Mouse (Mus musculus): ENCODE data around the gene Crx. TPM values are rescaled to one million over a fixed set of nuclear protein-coding genes. Genes with fewer than 3 reads are reported as not detected.

Gene Crx
- total RNA-seq, 2 experiments from 2014 or later = not detected

- Histone ChIP-seq H3K27ac (no peak overlapping the region), H3K4me3 (no peak overlapping the region)
- DNase-seq = no peak
- intact Hi-C loops (cut with DNase I) = no loop called here
- TF ChIP-seq CTCF (IDR thresholded peaks at IDR 0.05) = no peak
These were observed 28.3 kb upstream of the Crx start for GRCm38 (mm10) chr7:15907971-15908590.

GRCm38 (mm10) chr7:15906602-15907001 is 26.8 kb upstream of the Crx start:
- Histone ChIP-seq H3K4me3 (no peak overlapping the region), H3K27ac (no peak overlapping the region)
- intact Hi-C loops (cut with DNase I) = no loop called here
- TF ChIP-seq CTCF (IDR thresholded peaks at IDR 0.05) = no peak
- no peak for DNase-seq

- intact Hi-C loops (cut with DNase I) = no loop called here
- H3K27ac ChIP-seq = no peak overlapping the region
- no peak for TF ChIP-seq CTCF (IDR thresholded peaks at IDR 0.05)
- H3K4me3 ChIP-seq = no peak overlapping the region
- DNase-seq = no peak
These were observed 26.1 kb upstream of the Crx start for GRCm38 (mm10) chr7:15905861-15906260.

- no peak overlapping the region for H3K27ac ChIP-seq
- DNase-seq = no peak
- no peak for TF ChIP-seq CTCF (IDR thresholded peaks at IDR 0.05)
- no peak overlapping the region for H3K4me3 ChIP-seq
- intact Hi-C loops (cut with DNase I) = no loop called here
These were observed 21.7 kb upstream of the Crx start for GRCm38 (mm10) chr7:15901366-15902048.

GRCm38 (mm10) chr7:15894251-15894650 is 14.5 kb upstream of the Crx start:
- DNase-seq = no peak
- TF ChIP-seq CTCF (IDR thresholded peaks at IDR 0.05) = no peak
- intact Hi-C loops (cut with DNase I) = no loop called here
- H3K4me3 ChIP-seq = no peak overlapping the region
- H3K27ac ChIP-seq = no peak overlapping the region

- H3K27ac ChIP-seq = no peak overlapping the region
- intact Hi-C loops (cut with DNase I) = no loop called here
- no peak overlapping the region for H3K4me3 ChIP-seq
- no peak for TF ChIP-seq CTCF (IDR thresholded peaks at IDR 0.05)
- no peak for DNase-seq
These were observed 4.4 kb upstream of the Crx start for GRCm38 (mm10) chr7:15884127-15884526.

GRCm38 (mm10) chr7:15882317-15882716 is 2.5 kb upstream of the Crx start, which contains the start of gene Crxos:
Gene Crxos, plus strand, starts transcription at chr7:15882617.
- intact Hi-C loops (cut with DNase I) = no loop called here
- Histone ChIP-seq H3K27ac (no peak within 1 kb of the TSS), H3K4me3 (no peak within 1 kb of the TSS)
- DNase-seq = no peak
- no peak for TF ChIP-seq CTCF (IDR thresholded peaks at IDR 0.05)

- intact Hi-C loops (cut with DNase I) = no loop called here
- no peak overlapping the region for H3K27ac ChIP-seq
- no peak overlapping the region for H3K4me3 ChIP-seq
- DNase-seq = no peak
- no peak for TF ChIP-seq CTCF (IDR thresholded peaks at IDR 0.05)
These were observed 2.1 kb upstream of the Crx start for GRCm38 (mm10) chr7:15881831-15882230.

- intact Hi-C loops (cut with DNase I) = no loop called here
- no peak for DNase-seq
- Histone ChIP-seq H3K27ac (no peak overlapping the region), H3K4me3 (no peak overlapping the region)
- no peak for TF ChIP-seq CTCF (IDR thresholded peaks at IDR 0.05)
These were observed 1.6 kb upstream of the Crx start for GRCm38 (mm10) chr7:15881388-15881787.

- no peak overlapping the region for H3K4me3 ChIP-seq
- H3K27ac ChIP-seq = no peak overlapping the region
- no peak for DNase-seq
- intact Hi-C loops (cut with DNase I) = no loop called here
- TF ChIP-seq CTCF (IDR thresholded peaks at IDR 0.05) = no peak
These were observed 15.7 kb downstream of the Crx start for GRCm38 (mm10) chr7:15864104-15864503.

GRCm38 (mm10) chr7:15859657-15860056 is 20.1 kb downstream of the Crx start:
- no peak for DNase-seq
- no peak overlapping the region for H3K4me3 ChIP-seq
- peak; percentile 31; the same call in 1 of the 2 replicates for TF ChIP-seq CTCF (IDR thresholded peaks at IDR 0.05)
- H3K27ac ChIP-seq = no peak overlapping the region
- intact Hi-C loops (cut with DNase I) = no loop called here

- no peak within 1 kb of the TSS for H3K4me3 ChIP-seq
- no peak for TF ChIP-seq CTCF (IDR thresholded peaks at IDR 0.05)
- DNase-seq = no peak
- intact Hi-C loops (cut with DNase I) = no loop called here
- H3K27ac ChIP-seq = no peak within 1 kb of the TSS
These were observed 40.2 kb downstream of the Crx start, which contains the start of gene Obox6 for GRCm38 (mm10) chr7:15839578-15839977. Gene Obox6, minus strand, starts transcription at chr7:15839678.

Other genes with a start within 250 kb of the Crx start
- not detected for gene Obox3, start 240.1 kb downstream of the Crx start, total RNA-seq (2021)
- gene Obox5, start 129.8 kb downstream of the Crx start, total RNA-seq (2021) = not detected
- gene Obox6, start 40.3 kb downstream of the Crx start, total RNA-seq (2021) = not detected
- not detected for gene Crxos, start 2.6 kb upstream of the Crx start, total RNA-seq (2021)
- 1,000 to 10,000 TPM; 1,391 to 1,893 TPM for gene Selenow, start 42.4 kb upstream of the Crx start, total RNA-seq (2021)
- 10 to 100 TPM; 85.7 to 97.4 TPM for gene Nop53, start 66.1 kb upstream of the Crx start, total RNA-seq (2021)
- 10 to 100 TPM; 31.4 to 38.7 TPM for gene Ehd2, start 87.6 kb upstream of the Crx start, total RNA-seq (2021)
- 1 to 10 TPM; 6.8 to 7.1 TPM for gene Bicra, start 168.0 kb upstream of the Crx start, total RNA-seq (2021)
- not detected for gene Zfp541, start 181.8 kb upstream of the Crx start, total RNA-seq (2021)
- gene Napa, start 218.5 kb upstream of the Crx start, total RNA-seq (2021) = 100 to 1,000 TPM in 1 of 2 experiments, 10 to 100 TPM in 1; 99.2 to 113 TPM
- gene Kptn, start 239.9 kb upstream of the Crx start, total RNA-seq (2021) = 10 to 100 TPM; 10.3 to 16.0 TPM
- gene Slc8a2, start 249.9 kb upstream of the Crx start, total RNA-seq (2021) = under 1 TPM; 0.08 to 0.28 TPM